Mouse (Mus musculus): ENCODE results near the gene Slc22a15. TPM values are rescaled to one million over a fixed set of nuclear protein-coding genes. Genes with fewer than 3 reads are reported as not detected.

The Slc22a15 gene
- polyA plus RNA-seq, 1 experiment: not detected

- no peak for TF ChIP-seq GATA1 (IDR thresholded peaks at IDR 0.05; ENCODE audit: low read length)
Observed at GRCm38 (mm10) chr3:101895376-101895910, 28.8 kb downstream of the Slc22a15 start.

GRCm38 (mm10) chr3:101885591-101885990 lies 38.7 kb downstream of the Slc22a15 start:
- TF ChIP-seq GATA1 (IDR thresholded peaks at IDR 0.05; ENCODE audit: low read length): no peak

- TF ChIP-seq GATA1 (IDR thresholded peaks at IDR 0.05; ENCODE audit: low read length): no peak
Observed at GRCm38 (mm10) chr3:101885041-101885440, 39.2 kb downstream of the Slc22a15 start.

GRCm38 (mm10) chr3:101883902-101884301 lies 40.4 kb downstream of the Slc22a15 start:
- TF ChIP-seq GATA1 (IDR thresholded peaks at IDR 0.05; ENCODE audit: low read length): no peak

GRCm38 (mm10) chr3:101881721-101882120 lies 42.5 kb downstream of the Slc22a15 start:
- TF ChIP-seq GATA1 (IDR thresholded peaks at IDR 0.05; ENCODE audit: low read length): no peak

- no peak for TF ChIP-seq GATA1 (IDR thresholded peaks at IDR 0.05; ENCODE audit: low read length)
Observed at GRCm38 (mm10) chr3:101880818-101881217, 43.4 kb downstream of the Slc22a15 start.

GRCm38 (mm10) chr3:101878136-101878535 lies 46.1 kb downstream of the Slc22a15 start:
- TF ChIP-seq GATA1 (IDR thresholded peaks at IDR 0.05; ENCODE audit: low read length): no peak

- no peak for TF ChIP-seq GATA1 (IDR thresholded peaks at IDR 0.05; ENCODE audit: low read length)
Observed at GRCm38 (mm10) chr3:101876459-101877285, 47.6 kb downstream of the Slc22a15 start.

GRCm38 (mm10) chr3:101875258-101875920 lies 48.9 kb downstream of the Slc22a15 start:
- no peak for TF ChIP-seq GATA1 (IDR thresholded peaks at IDR 0.05; ENCODE audit: low read length)

GRCm38 (mm10) chr3:101873061-101873675 lies 51.1 kb downstream of the Slc22a15 start:
- no peak for TF ChIP-seq GATA1 (IDR thresholded peaks at IDR 0.05; ENCODE audit: low read length)

- no peak for TF ChIP-seq GATA1 (IDR thresholded peaks at IDR 0.05; ENCODE audit: low read length)
Observed at GRCm38 (mm10) chr3:101871951-101872350, 52.3 kb downstream of the Slc22a15 start.

- TF ChIP-seq GATA1 (IDR thresholded peaks at IDR 0.05; ENCODE audit: low read length): no peak
Observed at GRCm38 (mm10) chr3:101867001-101867421, 57.2 kb downstream of the Slc22a15 start.

GRCm38 (mm10) chr3:101861856-101862255 lies 62.4 kb downstream of the Slc22a15 start:
- TF ChIP-seq GATA1 (IDR thresholded peaks at IDR 0.05; ENCODE audit: low read length): no peak

GRCm38 (mm10) chr3:101860151-101860550 lies 64.1 kb downstream of the Slc22a15 start:
- TF ChIP-seq GATA1 (IDR thresholded peaks at IDR 0.05; ENCODE audit: low read length): no peak

GRCm38 (mm10) chr3:101859740-101860139 lies 64.5 kb downstream of the Slc22a15 start:
- no peak for TF ChIP-seq GATA1 (IDR thresholded peaks at IDR 0.05; ENCODE audit: low read length)

GRCm38 (mm10) chr3:101854075-101854474 lies 70.2 kb downstream of the Slc22a15 start:
- no peak for TF ChIP-seq GATA1 (IDR thresholded peaks at IDR 0.05; ENCODE audit: low read length)
